Mouse (Mus musculus) heart, postnatal 36 days (tissue): ENCODE data around the gene D430019H16Rik. TPM values are rescaled to one million over a fixed set of nuclear protein-coding genes. Genes with fewer than 3 reads are reported as not detected.

Source experiments
- DNase-seq, 2 experiments: peaks; one replicate each; pipeline ENCODE4 v3.0.0; 2021 to 2022
- intact Hi-C: fragments of 180-260 bp; cut with DNase I; formaldehyde crosslinking; loops from one replicate; pipeline ENCODE4 v1.15.1; 2025
- total RNA-seq, 2 experiments: library from RNA; stranded (reverse); gene quantifications; 2 replicates each; pipeline ENCODE4 v1.2.3; 2021

The D430019H16Rik gene
- total RNA-seq, 2 experiments from 2014 or later, result 0.16 to 0.31 TPM

GRCm38 (mm10) chr12:105535968-105536760 lies 82.5 kb downstream of the D430019H16Rik start:
- no peak for DNase-seq
- intact Hi-C loops, result no loop called here

GRCm38 (mm10) chr12:105537162-105537561 lies 83.5 kb downstream of the D430019H16Rik start:
- DNase-seq, result no peak
- intact Hi-C loops, result no loop called here

GRCm38 (mm10) chr12:105539649-105540048 lies 86.0 kb downstream of the D430019H16Rik start:
- no peak for DNase-seq
- intact Hi-C loops, result no loop called here

- no peak for DNase-seq
- intact Hi-C loops, result no loop called here
Observed at GRCm38 (mm10) chr12:105541590-105542402, 88.1 kb downstream of the D430019H16Rik start.

DNA sequence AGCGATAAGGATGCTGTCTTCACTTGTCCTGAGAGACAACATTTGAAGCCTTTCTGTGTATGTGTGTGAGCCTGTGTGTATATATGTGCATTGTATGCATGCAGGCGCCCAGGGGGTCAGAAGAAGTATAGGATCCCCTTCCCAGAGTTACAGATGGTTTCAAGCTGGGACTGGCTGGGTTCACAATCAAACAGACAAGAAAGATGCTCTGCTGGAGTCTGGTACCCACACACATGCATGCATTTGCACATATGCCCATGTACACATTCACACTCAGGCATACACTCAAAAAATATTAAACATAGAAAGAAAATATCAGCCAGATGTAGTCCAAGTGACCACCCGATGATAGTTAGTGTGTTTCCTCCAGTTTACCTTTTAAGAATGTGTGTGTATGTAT lies 88.9 kb downstream of the D430019H16Rik start:
- intact Hi-C loops, result no loop called here
- DNase-seq, result no peak

Other genes with a start within 250 kb of the D430019H16Rik start
- gene Tcl1, start 231.1 kb upstream of the D430019H16Rik start, total RNA-seq, result not detected
- not detected for gene Tunar, start 120.0 kb upstream of the D430019H16Rik start, total RNA-seq
- under 1 TPM; 0.38 to 0.56 TPM for gene Bdkrb2, start 109.4 kb downstream of the D430019H16Rik start, total RNA-seq
- gene Bdkrb1, start 149.2 kb downstream of the D430019H16Rik start, total RNA-seq, result not detected
- gene Gskip, start 231.0 kb downstream of the D430019H16Rik start, total RNA-seq, result 1 to 10 TPM; 7.7 TPM
- 10 to 100 TPM; 18.4 to 20.2 TPM for gene Atg2b, start 231.4 kb downstream of the D430019H16Rik start, total RNA-seq